Mouse (Mus musculus) spleen, postnatal 10 days (tissue): ENCODE results near the gene Tmem245.

Experiments used
- DNase-seq, 2 experiments: peaks; one replicate each; pipeline ENCODE4 v3.0.0; 2021 to 2022; ENCODE audit warnings: low spot score in 2 of 2

Tmem245 gene

GRCm38 (mm10) chr4:56865003-56865511, 82.2 kb downstream of the Tmem245 start, which contains the start of gene Ctnnal1:
Gene Ctnnal1, minus strand, starts transcription at chr4:56865188.
- peak; percentile 61 to 79 for DNase-seq

DNA sequence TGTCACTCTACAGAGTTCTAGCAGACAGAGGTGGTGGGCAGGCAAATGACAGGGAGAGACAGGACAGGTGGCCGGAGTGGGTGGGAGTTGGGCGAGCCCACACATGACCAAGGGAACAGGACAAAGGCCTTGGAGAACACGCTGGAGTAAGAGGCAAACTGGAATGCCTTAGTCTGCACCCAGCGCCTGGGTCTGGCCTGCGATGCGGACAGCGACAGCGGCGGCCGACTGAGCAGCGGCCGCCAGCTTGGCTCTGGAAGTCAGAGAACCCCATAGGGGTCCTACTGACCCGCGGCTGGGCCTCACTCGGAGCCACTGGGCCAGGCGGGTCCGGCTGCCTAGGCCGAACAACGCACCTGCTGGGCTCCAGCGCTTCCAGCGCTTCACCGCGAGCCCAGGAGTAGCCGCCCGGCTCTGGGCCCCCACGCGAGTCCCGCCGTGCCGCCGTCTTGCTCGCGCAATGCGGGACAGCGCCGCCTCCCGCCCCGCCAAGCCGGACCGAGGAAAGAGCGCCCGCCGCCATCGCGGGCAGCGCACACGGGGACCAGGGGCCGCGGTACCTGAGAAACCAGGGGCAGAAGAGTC, 82.7 kb downstream of the Tmem245 start:
- peak in 1 of 2 experiments; percentile 26 for DNase-seq

DNA sequence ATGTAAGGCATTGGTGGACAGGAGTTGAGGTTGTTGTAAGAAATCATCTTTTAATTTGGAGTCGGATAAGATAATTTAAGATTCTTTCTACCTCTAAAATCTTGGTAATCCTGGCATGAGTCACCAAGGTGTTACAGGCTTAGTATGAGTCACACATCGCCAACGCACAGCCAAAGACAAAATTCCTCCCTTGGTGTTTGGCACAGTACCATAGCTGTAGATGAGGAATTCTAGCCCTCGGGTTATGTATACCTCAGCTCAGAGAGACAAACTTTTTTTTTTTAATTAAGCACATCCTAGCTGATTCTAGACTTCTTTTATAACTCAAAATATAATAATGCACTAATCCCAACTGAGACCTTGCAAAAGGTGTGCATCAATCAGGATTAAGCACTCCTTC, 83.2 kb downstream of the Tmem245 start:
- DNase-seq: no peak

DNA sequence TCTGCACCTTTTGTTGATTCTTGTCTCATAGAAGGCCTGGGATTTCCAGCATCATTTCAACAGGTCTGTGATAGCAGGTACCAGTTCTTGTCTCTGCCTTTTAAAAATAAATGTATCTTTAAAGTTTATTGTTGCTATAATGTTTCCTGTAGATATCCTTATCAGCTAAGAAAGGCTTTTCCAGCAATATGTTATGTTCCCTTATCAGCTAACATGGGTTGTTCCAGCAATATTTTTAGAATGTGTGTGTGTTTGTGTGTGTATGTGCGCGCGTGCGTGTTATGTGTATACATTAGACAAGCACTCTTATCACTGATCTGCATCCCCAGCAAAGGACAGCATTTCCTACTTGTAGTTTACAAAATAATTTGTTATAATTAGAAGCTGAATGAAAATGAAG, 85.7 kb downstream of the Tmem245 start:
- no peak for DNase-seq

- DNase-seq: no peak
Observed at GRCm38 (mm10) chr4:56858733-56859132, 88.5 kb downstream of the Tmem245 start.

- no peak for DNase-seq
Observed at GRCm38 (mm10) chr4:56856371-56856949, 90.8 kb downstream of the Tmem245 start.

- DNase-seq: no peak
Observed at GRCm38 (mm10) chr4:56855935-56856334, 91.3 kb downstream of the Tmem245 start.

DNA sequence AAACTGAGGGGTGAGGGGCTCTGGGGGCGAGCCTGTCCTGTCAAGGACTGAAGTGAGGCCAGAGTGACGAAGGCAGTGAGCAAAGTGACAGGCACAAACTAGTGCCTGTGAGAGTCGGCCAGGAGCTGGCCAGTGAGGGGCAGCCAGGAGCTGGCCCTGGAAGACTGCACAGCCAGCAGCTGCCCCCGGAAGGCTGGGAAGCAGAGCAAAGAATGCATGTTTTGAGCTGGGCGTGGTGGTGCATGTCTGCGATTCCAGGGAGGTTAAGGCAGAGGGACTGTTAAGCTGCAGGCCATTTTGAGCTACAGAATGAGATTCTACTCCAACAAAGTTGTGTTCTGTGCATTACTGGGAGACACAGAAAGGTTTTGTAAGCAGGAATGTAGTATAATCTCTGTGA, 96.5 kb downstream of the Tmem245 start:
- no peak for DNase-seq

GRCm38 (mm10) chr4:56848044-56848443, 99.2 kb downstream of the Tmem245 start:
- no peak for DNase-seq

GRCm38 (mm10) chr4:56847400-56847799, 99.8 kb downstream of the Tmem245 start:
- DNase-seq: no peak

GRCm38 (mm10) chr4:56845896-56846533, 101.2 kb downstream of the Tmem245 start:
- no peak for DNase-seq

- DNase-seq: no peak
Observed at GRCm38 (mm10) chr4:56844911-56845310, 102.3 kb downstream of the Tmem245 start.

DNA sequence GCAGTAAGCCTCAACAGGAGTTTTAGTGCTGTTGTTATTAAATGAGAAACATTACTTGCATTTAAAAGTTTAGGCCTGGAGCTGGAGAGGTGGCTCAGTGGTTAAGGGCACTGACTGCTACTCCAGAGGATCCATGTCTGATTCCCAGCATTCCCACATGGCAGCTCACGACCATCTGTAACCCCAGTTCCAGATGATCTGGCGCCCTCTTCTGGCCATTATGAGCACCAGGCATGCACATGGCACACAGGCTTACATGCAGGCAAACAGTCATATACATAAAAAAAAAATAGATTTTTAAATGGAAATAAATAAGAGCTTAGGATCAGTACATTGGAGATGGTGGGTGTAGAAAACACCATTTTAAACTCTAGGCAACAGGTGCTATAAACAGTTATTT, 103.3 kb downstream of the Tmem245 start:
- DNase-seq: no peak

GRCm38 (mm10) chr4:56842501-56842900, 104.7 kb downstream of the Tmem245 start:
- DNase-seq: no peak

GRCm38 (mm10) chr4:56840297-56840696, 106.9 kb downstream of the Tmem245 start:
- DNase-seq: no peak

DNA sequence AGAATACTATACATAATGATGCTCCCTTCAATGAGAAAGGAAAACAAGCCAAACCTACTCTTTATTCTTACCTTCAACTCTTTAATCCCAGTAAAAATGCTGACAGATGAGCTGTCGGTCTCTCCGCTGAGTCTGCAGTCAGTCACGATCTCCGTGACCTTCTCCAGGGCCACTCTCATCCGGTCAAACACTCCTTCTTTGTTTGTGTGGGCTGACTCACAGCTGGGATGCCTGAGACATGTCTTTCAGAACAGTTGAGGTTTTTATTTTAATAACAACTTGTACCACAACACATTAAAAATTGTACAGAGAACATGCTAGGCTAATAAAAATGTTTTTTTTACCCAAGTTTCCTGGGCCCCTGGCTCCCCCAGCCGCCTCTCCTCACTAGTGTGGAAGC, 109.6 kb downstream of the Tmem245 start:
- DNase-seq: no peak

DNA sequence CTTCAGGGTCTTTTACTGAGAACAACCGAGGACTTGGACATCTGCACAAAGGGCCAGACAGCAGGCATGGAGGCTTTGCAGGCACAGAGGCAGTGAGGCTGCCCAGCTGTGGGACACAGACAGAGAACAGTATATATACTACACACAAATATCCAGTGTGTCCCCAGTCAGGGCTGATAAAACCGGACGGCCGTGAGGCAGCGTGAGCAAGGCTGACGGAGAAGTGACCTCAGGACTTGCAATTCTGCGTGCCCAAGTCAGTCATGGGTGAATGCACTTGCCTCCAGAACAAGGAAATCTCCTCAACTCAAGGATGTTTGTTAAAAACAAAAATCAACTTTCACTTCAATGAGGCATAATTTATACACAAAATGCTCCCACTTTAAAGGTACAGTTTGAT, 115.2 kb downstream of the Tmem245 start:
- DNase-seq: no peak

- DNase-seq: no peak
Observed at GRCm38 (mm10) chr4:56831013-56831609, 116.1 kb downstream of the Tmem245 start.

- no peak for DNase-seq
Observed at GRCm38 (mm10) chr4:56829511-56829921, 117.7 kb downstream of the Tmem245 start.

DNA sequence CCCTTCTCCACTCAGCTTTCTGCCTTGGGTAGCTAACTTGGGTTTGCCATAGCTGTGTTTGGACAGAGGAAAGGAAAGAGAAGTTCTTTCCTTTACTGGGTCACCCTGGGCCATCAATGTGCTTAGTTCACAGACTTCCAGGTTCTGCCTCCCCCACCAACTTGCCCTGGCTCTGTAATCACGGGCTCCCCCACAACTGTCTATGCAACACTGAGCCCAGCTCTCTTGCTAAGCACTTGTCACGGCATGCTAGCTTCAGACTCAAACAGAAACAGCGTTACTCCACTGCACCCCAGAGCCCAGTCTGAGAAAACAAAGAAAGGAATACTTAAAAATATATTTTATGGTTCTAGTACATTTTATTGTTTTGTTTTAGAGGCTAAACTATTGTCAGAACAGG, 118.3 kb downstream of the Tmem245 start:
- no peak for DNase-seq

DNA sequence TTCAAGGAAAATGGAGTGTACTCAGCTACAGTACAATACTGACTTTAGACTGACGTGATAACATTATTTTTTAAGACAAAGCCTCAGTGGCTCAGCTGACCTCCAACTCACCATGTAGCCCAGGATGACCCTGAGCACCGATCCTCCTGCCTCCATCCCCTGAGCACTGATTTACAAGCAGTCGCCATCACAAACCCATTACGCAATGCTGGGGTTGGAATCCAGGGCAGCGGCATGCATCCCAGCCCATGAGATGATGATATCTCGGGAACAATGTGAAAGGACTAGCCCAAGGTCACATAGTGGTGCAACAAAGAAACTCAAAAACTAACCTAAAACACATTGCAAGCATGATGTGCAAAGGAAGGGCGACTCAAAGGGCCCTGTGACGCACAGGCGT, 123.0 kb downstream of the Tmem245 start:
- no peak for DNase-seq

DNA sequence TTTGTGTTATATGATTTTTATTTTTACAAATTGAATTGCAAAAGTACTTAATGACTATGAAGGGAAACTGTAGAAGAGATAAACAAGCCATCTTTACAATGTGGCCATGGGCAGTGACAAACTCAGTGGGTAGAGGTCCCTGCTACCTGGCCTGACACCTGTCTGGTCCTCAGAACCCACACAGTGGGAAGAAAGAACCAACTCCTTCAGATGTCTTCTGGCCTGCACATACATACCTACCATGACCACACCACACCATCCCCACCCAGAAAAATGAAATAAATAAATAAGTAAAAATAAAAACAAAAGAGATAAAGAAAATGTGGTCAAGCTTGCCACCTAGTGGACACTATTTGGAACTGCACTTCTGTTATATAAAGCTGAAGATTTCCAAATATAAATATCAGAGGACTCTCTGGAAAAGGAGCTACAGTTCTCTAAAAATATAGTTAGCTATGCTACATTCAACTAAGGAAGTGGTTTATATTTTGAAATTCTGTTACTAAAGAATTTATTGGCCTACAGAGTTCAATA, 127.2 kb downstream of the Tmem245 start:
- no peak for DNase-seq
